Mouse (Mus musculus) bone marrow macrophage, adult 2 months (primary cell): ENCODE results near the gene Nat9. TPM values are rescaled to one million over a fixed set of nuclear protein-coding genes. Genes with fewer than 3 reads are reported as not detected.

Experiments used
- H3K27ac ChIP-seq: 2 replicates; pipeline ENCODE4 v1.5.1; 2012; ENCODE audit warnings: low read depth, low read length; ENCODE audit not compliant: insufficient read depth
- H3K4me1 ChIP-seq: 2 replicates; pipeline ENCODE4 v1.6.1; 2012; ENCODE audit warnings: low read length; ENCODE audit not compliant: control insufficient read depth, insufficient read depth
- H3K4me3 ChIP-seq: 2 replicates; pipeline ENCODE4 v1.5.1; 2012; ENCODE audit warnings: mild to moderate bottlenecking, low read length, moderate library complexity; ENCODE audit not compliant: insufficient read depth
- CTCF ChIP-seq: IDR thresholded peaks from 2 replicates; pipeline ENCODE4 v1.5.1; 2012; ENCODE audit warnings: low read depth, mild to moderate bottlenecking, low read length, moderate library complexity
- POLR2A ChIP-seq: IDR thresholded peaks from 2 replicates; pipeline ENCODE4 v1.6.1; 2012; ENCODE audit warnings: mild to moderate bottlenecking, low read depth, low read length, borderline replicate concordance
- polyA plus RNA-seq: library from polyadenylated mRNA; stranded (reverse); fragments of >200 nt; gene quantifications from 2 replicates; pipeline ENCODE4 v1.2.4, GENCODE M21; 2012; ENCODE audit not compliant: missing spikeins, insufficient read depth, insufficient read length

Nat9 gene
- polyA plus RNA-seq, 1 experiment: 23.5 TPM

GRCm38 (mm10) chr11:115153699-115154292 is 33.9 kb downstream of the Nat9 start:
- Histone ChIP-seq H3K4me3 (peak overlapping the region; percentile 40), H3K27ac (no peak overlapping the region), H3K4me1 (peaks cover 9% of the 10 kb centered on the region)
- TF ChIP-seq CTCF (peak; percentile 98), POLR2A (no peak)

GRCm38 (mm10) chr11:115153088-115153487 is 34.6 kb downstream of the Nat9 start:
- Histone ChIP-seq H3K27ac (no peak overlapping the region), H3K4me1 (peaks cover 4% of the 10 kb centered on the region), H3K4me3 (no peak overlapping the region)
- no peak for TF ChIP-seq CTCF
- TF ChIP-seq POLR2A: no peak

GRCm38 (mm10) chr11:115151755-115152429 is 35.8 kb downstream of the Nat9 start:
- H3K4me1 ChIP-seq: no peaks in the 10 kb centered on the region

GRCm38 (mm10) chr11:115150741-115151254 is 36.9 kb downstream of the Nat9 start:
- no peak for TF ChIP-seq POLR2A
- TF ChIP-seq CTCF: no peak
- H3K4me3 ChIP-seq: no peak overlapping the region
- H3K27ac ChIP-seq: no peak overlapping the region
- no peaks in the 10 kb centered on the region for H3K4me1 ChIP-seq

More at GRCm38 (mm10) chr11:115151755-115152429, 35.8 kb downstream of the Nat9 start:
- H3K27ac ChIP-seq: no peak overlapping the region
- no peak overlapping the region for H3K4me3 ChIP-seq
- TF ChIP-seq CTCF: no peak
- TF ChIP-seq POLR2A: no peak

GRCm38 (mm10) chr11:115147813-115148212 is 39.8 kb downstream of the Nat9 start:
- no peak overlapping the region for H3K27ac ChIP-seq
- H3K4me1 ChIP-seq: peaks cover 7% of the 10 kb centered on the region
- TF ChIP-seq CTCF (no peak), POLR2A (no peak)
- no peak overlapping the region for H3K4me3 ChIP-seq

- Histone ChIP-seq H3K27ac (peak overlapping the region; percentile 94), H3K4me1 (peaks cover 46% of the 10 kb centered on the region), H3K4me3 (no peak overlapping the region)
- TF ChIP-seq CTCF: no peak
- no peak for TF ChIP-seq POLR2A
Measured at GRCm38 (mm10) chr11:115141970-115142369, 45.7 kb downstream of the Nat9 start.

- H3K4me3 ChIP-seq: no peak overlapping the region
- peaks cover 56% of the 10 kb centered on the region for H3K4me1 ChIP-seq
- H3K27ac ChIP-seq: peak overlapping the region; percentile 92
- TF ChIP-seq POLR2A (no peak), CTCF (no peak)
Measured at GRCm38 (mm10) chr11:115138597-115139262, 48.9 kb downstream of the Nat9 start.

GRCm38 (mm10) chr11:115133800-115134199 is 53.9 kb downstream of the Nat9 start, which contains the start of gene Cd300lf:
Gene Cd300lf, minus strand, starts transcription at chr11:115133992.
- TF ChIP-seq POLR2A: no peak
- no peak for TF ChIP-seq CTCF
- Histone ChIP-seq H3K27ac (peak within 1 kb of the TSS; percentile 96), H3K4me1 (peaks cover 43% of the 10 kb centered on the region), H3K4me3 (peak within 1 kb of the TSS; percentile 64)

Other genes with a start within 250 kb of the Nat9 start
- gene Cd300c, start 218.7 kb downstream of the Nat9 start, polyA plus RNA-seq: 1.5 and 1.7 TPM in 2 replicates
- 112 and 116 TPM in 2 replicates for gene Cd300ld, start 197.9 kb downstream of the Nat9 start, polyA plus RNA-seq
- 447 and 482 TPM in 2 replicates for gene Cd300c2, start 186.0 kb downstream of the Nat9 start, polyA plus RNA-seq
- gene Cd300ld2, start 171.7 kb downstream of the Nat9 start, polyA plus RNA-seq: 3.4 and 5.1 TPM in 2 replicates
- 28.8 and 32.2 TPM in 2 replicates for gene Cd300ld4, start 160.8 kb downstream of the Nat9 start, polyA plus RNA-seq
- 16.3 and 17.2 TPM in 2 replicates for gene Cd300ld5, start 150.1 kb downstream of the Nat9 start, polyA plus RNA-seq
- gene Cd300ld3, start 139.4 kb downstream of the Nat9 start, polyA plus RNA-seq: 542 and 670 TPM in 2 replicates
- gene Cd300e, start 125.7 kb downstream of the Nat9 start, polyA plus RNA-seq: 10.0 and 11.1 TPM in 2 replicates
- not detected in 2 replicates for gene Rab37, start 96.4 kb downstream of the Nat9 start, polyA plus RNA-seq
- 1.9 and 2.9 TPM in 2 replicates for gene Cd300lf, start 53.9 kb downstream of the Nat9 start, polyA plus RNA-seq
- 76.2 and 78.8 TPM in 2 replicates for gene Slc9a3r1, start 24.5 kb downstream of the Nat9 start, polyA plus RNA-seq
- gene Tmem104, start 372 bp downstream of the Nat9 start, polyA plus RNA-seq: 40.2 and 42.7 TPM in 2 replicates
- gene Grin2c, start 79.4 kb upstream of the Nat9 start, polyA plus RNA-seq: not detected in 2 replicates
- 7.8 and 9.6 TPM in 2 replicates for gene Fdxr, start 89.2 kb upstream of the Nat9 start, polyA plus RNA-seq
- 1.5 and 1.9 TPM in 2 replicates for gene Fads6, start 109.8 kb upstream of the Nat9 start, polyA plus RNA-seq
- not detected in 2 replicates for gene Otop2, start 119.3 kb upstream of the Nat9 start, polyA plus RNA-seq
- not detected in 2 replicates for gene Ush1g, start 134.2 kb upstream of the Nat9 start, polyA plus RNA-seq
- gene Otop3, start 146.9 kb upstream of the Nat9 start, polyA plus RNA-seq: not detected in 2 replicates
- gene Hid1, start 179.9 kb upstream of the Nat9 start, polyA plus RNA-seq: 0.78 TPM in 1 of 2 replicates, not detected in the other
- gene Cdr2l, start 194.1 kb upstream of the Nat9 start, polyA plus RNA-seq: 0.15 and 0.64 TPM in 2 replicates
- gene Mrpl58, start 215.9 kb upstream of the Nat9 start, polyA plus RNA-seq: 38.2 and 49.0 TPM in 2 replicates
- gene Atp5h, start 232.1 kb upstream of the Nat9 start, polyA plus RNA-seq: 393 and 435 TPM in 2 replicates
- gene Kctd2, start 232.3 kb upstream of the Nat9 start, polyA plus RNA-seq: 27.0 and 28.0 TPM in 2 replicates